Comparison of ENCODE assay signal across 23 mouse cellular contexts in genomic region chr5:103730727-103731126, GRCm38 (mm10). TPM values are rescaled to one million over a fixed set of nuclear protein-coding genes. Genes with fewer than 3 reads are reported as not detected.
A peak's percentile ranks its signal among the peaks of the same experiment; 100 is the strongest.
DNase-seq lines count a peak whose midpoint lies in the region; ATAC-seq and TF ChIP-seq lines count a peak whose summit lies in the region.
"Had no signal": no experiment of that assay in that cellular context is flagged by ENCODE, and none has a peak within 500 bp of the region (broad histone marks: within the 10 kb centered on the region; RNA-seq: fewer than 3 reads in every experiment).

No protein-coding gene starts in this region.

- no peaks in the 10 kb centered on the region for H3K9me3 ChIP-seq in kidney, embryonic 15.5 days (replicated peaks)
- no peaks in the 10 kb centered on the region for H3K9me3 ChIP-seq in E14TG2a.4 (ENCODE audit: low read length)
- H3K9me3 ChIP-seq: heart, embryonic 15.5 days; limb, embryonic 13.5 days; lung, embryonic 15.5 days; megakaryocyte, embryonic 14.5 days; midbrain, embryonic 13.5 days; stomach, embryonic 15.5 days had no signal

- DNase-seq in kidney, postnatal 14 days: no peak
- peak; percentile 58 for DNase-seq in embryo, embryonic 10.5 days (ENCODE audit: low spot score)
- peak; percentile 80 for DNase-seq in mesoderm, embryonic 11.5 days (ENCODE audit: low read depth, low spot score)
- no peak for DNase-seq in cerebellum, adult 11 months
- no peak for DNase-seq in layer of hippocampus, postnatal 10 days (ENCODE audit: low spot score in 2 of 2)
- DNase-seq: adrenal gland, adult 8-10 months; cerebellum, adult 9-10 months; gastrocnemius, postnatal 14 days; kidney, adult 8-10 months; layer of hippocampus, postnatal 36 days; lung, postnatal 4 days; right cerebral cortex, postnatal 25 days had no signal

- no peak overlapping the region for H3K4me3 ChIP-seq in kidney, embryonic 15.5 days (replicated peaks)
- 0 out of 2 replicates have a peak overlapping the region, but pooled peaks have one; percentile 5 for H3K4me3 ChIP-seq in E14TG2a.4 (replicated peaks; ENCODE audit: low read length)
- H3K4me3 ChIP-seq: heart, embryonic 15.5 days; limb, embryonic 13.5 days; lung, embryonic 15.5 days; midbrain, embryonic 13.5 days; stomach, embryonic 15.5 days had no signal

- TF ChIP-seq CTCF in E14TG2a.4 (conservative IDR thresholded peaks at IDR 0.05; ENCODE audit: low read length): no peak

- 9% methylated on average over 3 of the region's 3 CpGs for WGBS in kidney, embryonic 15.5 days

- no peak overlapping the region for H3K27ac ChIP-seq in kidney, embryonic 15.5 days
- H3K27ac ChIP-seq: heart, embryonic 15.5 days; limb, embryonic 13.5 days; lung, embryonic 15.5 days; midbrain, embryonic 13.5 days; stomach, embryonic 15.5 days had no signal

- H3K9ac ChIP-seq in kidney, embryonic 15.5 days: no peak overlapping the region
- H3K9ac ChIP-seq: heart, embryonic 15.5 days; limb, embryonic 13.5 days; lung, embryonic 15.5 days; midbrain, embryonic 13.5 days; stomach, embryonic 15.5 days had no signal

- H3K27me3 ChIP-seq in kidney, embryonic 15.5 days: no peaks in the 10 kb centered on the region
- no peaks in the 10 kb centered on the region for H3K27me3 ChIP-seq in E14TG2a.4 (ENCODE audit: insufficient read depth, low read length)
- H3K27me3 ChIP-seq: heart, embryonic 15.5 days; limb, embryonic 13.5 days; lung, embryonic 15.5 days; megakaryocyte, embryonic 14.5 days; midbrain, embryonic 13.5 days; stomach, embryonic 15.5 days had no signal

- no peak overlapping the region for H3K4me2 ChIP-seq in kidney, embryonic 15.5 days
- H3K4me2 ChIP-seq: heart, embryonic 15.5 days; limb, embryonic 13.5 days; liver, embryonic 11.5 days; lung, embryonic 15.5 days; midbrain, embryonic 13.5 days; stomach, embryonic 15.5 days had no signal

- peaks cover 18% of the 10 kb centered on the region for H3K4me1 ChIP-seq in kidney, embryonic 15.5 days
- H3K4me1 ChIP-seq in E14TG2a.4 (replicated peaks; ENCODE audit: low read depth, low read length): peaks cover 91% of the 10 kb centered on the region
- H3K4me1 ChIP-seq: heart, embryonic 15.5 days; midbrain, embryonic 13.5 days; stomach, embryonic 15.5 days had no signal

- peak; percentile 40; the same call in 1 of the 2 replicates for ATAC-seq in kidney, embryonic 15.5 days (replicated peaks; ENCODE audit: low FRiP score)
- ATAC-seq: forebrain, embryonic 14.5 days; hindbrain, embryonic 16.5 days; midbrain, embryonic 13.5 days had no signal

- H3K36me3 ChIP-seq in kidney, embryonic 15.5 days: no peaks in the 10 kb centered on the region
- H3K36me3 ChIP-seq in E14TG2a.4 (ENCODE audit: insufficient read depth, low read length): peaks cover 25% of the 10 kb centered on the region
- H3K36me3 ChIP-seq: heart, embryonic 15.5 days; limb, embryonic 13.5 days; lung, embryonic 15.5 days; midbrain, embryonic 13.5 days; stomach, embryonic 15.5 days had no signal

RNA-seq across cellular contexts. Expression of gene Aff1, which starts 38.6 kb away (rescaled TPM):
- polyA plus RNA-seq in kidney, embryonic 15.5 days (2015; fragmentation: Nextera tagmentation; extraction: Ambion mirVana): 12.2 and 12.3 TPM in 2 replicates
- total RNA-seq in layer of hippocampus, postnatal 10 days (2021): 10 to 100 TPM; 10.3 to 11.1 TPM

Comparison
In these comparisons a context has a peak if more than half of its experiments do, and no peak if none do; other contexts are left out.
1. DNase-seq: peak in embryo, embryonic 10.5 days (single experiment) and mesoderm, embryonic 11.5 days (single experiment); none in kidney, postnatal 14 days (single experiment), cerebellum, adult 11 months (single experiment) and layer of hippocampus, postnatal 10 days (0 of 2).